Mouse (Mus musculus): Measurements from ENCODE around the gene Dusp3.

GRCm38 (mm10) chr11:101963473-101964291 lies 23.1 kb downstream of the Dusp3 start:
- no peak for TF ChIP-seq USF1 (IDR thresholded peaks at IDR 0.05; ENCODE audit: low read depth)
- peak in 1 of 3 experiments; percentile 34 for TF ChIP-seq MYOD1 (IDR thresholded peaks at IDR 0.05; ENCODE audit: control insufficient read depth in 1 of 3, insufficient read length in 2 of 3, low read depth in 2 of 3)
- TF ChIP-seq POLR2AphosphoS2 (IDR thresholded peaks at IDR 0.05; ENCODE audit: insufficient read length, low read depth) = no peak
- TF ChIP-seq POLR2A (IDR thresholded peaks at IDR 0.05; ENCODE audit: insufficient read length, low read depth) = no peak
- no peak for TF ChIP-seq MAX (IDR thresholded peaks at IDR 0.05; ENCODE audit: low read depth)
- TF ChIP-seq CEBPB (IDR thresholded peaks at IDR 0.05; ENCODE audit: insufficient read depth, poor library complexity, severe bottlenecking) = no peak
- no peak for TF ChIP-seq TCF12 (IDR thresholded peaks at IDR 0.05; ENCODE audit: insufficient read depth, poor library complexity, severe bottlenecking)
